Mouse (Mus musculus) bone marrow, adult 2 months (tissue): ENCODE measurements around the gene Def8. TPM values are rescaled to one million over a fixed set of nuclear protein-coding genes. Genes with fewer than 3 reads are reported as not detected.
A peak's percentile ranks its signal among the peaks of the same experiment; 100 is the strongest.

Experiments
- H3K27ac ChIP-seq: fragments of 200-500 bp; 2 replicates; pipeline ENCODE4 v1.5.1; 2012; ENCODE audit warnings: low read depth, mild to moderate bottlenecking, control low read depth, inconsistent platforms, low read length; ENCODE audit not compliant: control insufficient read depth, poor library complexity, insufficient read depth
- H3K4me1 ChIP-seq: fragments of 200-500 bp; 2 replicates; pipeline ENCODE4 v1.6.1; 2011; ENCODE audit warnings: low read length; ENCODE audit not compliant: control insufficient read depth, insufficient read depth
- H3K4me3 ChIP-seq: fragments of 200-500 bp; replicated peaks from 2 replicates; pipeline ENCODE3; 2011; ENCODE audit warnings: mild to moderate bottlenecking, low read depth, low read length, control low read depth; ENCODE audit not compliant: control insufficient read depth
- CTCF ChIP-seq: fragments of 200-500 bp; IDR thresholded peaks from 2 replicates; pipeline ENCODE4 v1.5.1; 2011; ENCODE audit warnings: low read length, control low read depth; ENCODE audit not compliant: control insufficient read depth, insufficient read depth
- POLR2A ChIP-seq: fragments of 200-500 bp; IDR thresholded peaks from 2 replicates; pipeline ENCODE4 v1.6.1; 2011; ENCODE audit warnings: low read depth, mild to moderate bottlenecking, control low read depth, low read length, borderline replicate concordance; ENCODE audit not compliant: control insufficient read depth
- WGBS: fragments of 180-500 bp; shearing (Covaris S2); methylation state at CpG from one replicate; pipeline ENCODE4 v1.1.7; 2018; 5-methylcytosine and 5-hydroxymethylcytosine counted together
- polyA plus RNA-seq: library from polyadenylated mRNA; stranded (reverse); fragments of >200 nt; gene quantifications from 2 replicates; pipeline ENCODE4 v1.2.4, GENCODE M21; 2011; ENCODE audit warnings: low replicate concordance; ENCODE audit not compliant: missing spikeins, insufficient read depth, insufficient read length

Def8 gene
- polyA plus RNA-seq, 1 experiment, result 16.7 TPM

DNA sequence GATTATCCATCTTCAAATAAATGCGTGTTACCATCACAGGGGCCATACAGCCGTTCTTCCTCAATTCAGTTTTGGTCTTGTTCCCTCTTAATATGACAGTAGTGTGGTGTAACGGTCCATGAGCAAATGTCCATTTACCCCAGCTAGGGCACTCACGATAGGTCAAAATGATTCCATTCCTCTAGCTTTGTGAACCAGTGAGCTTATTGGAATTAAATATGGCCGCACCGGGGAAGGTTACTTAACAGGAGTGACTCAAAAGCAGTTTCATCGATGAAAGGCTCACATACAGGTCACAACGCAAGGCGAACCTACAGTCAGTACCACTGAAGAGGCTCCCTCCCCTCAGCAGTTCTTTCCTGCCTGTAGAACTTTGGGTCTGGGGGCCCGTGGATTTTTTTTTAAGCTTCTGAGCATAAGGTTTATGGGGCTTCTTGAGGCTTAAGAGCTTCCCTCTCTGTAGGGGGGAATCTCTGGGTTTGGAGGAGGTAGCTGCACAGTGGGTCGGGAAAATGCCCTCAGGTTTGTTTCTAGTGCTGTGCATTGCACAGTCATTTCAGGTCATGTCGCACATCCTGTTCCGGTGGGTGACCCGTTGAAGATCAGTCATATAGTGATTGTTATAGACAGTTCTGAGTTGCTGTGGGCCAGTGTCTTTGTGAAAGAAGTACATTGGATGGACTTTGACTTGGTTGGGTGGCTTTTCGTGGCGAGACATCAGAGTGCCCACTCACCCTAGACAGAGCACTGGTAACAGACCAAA, 55.3 kb downstream of the Def8 start:
- TF ChIP-seq CTCF (no peak), POLR2A (no peak)
- peak overlapping the region; percentile 86 for H3K27ac ChIP-seq
- H3K4me3 ChIP-seq, result peak overlapping the region; percentile 84
- WGBS, result 23% methylated on average over 16 of the region's 16 CpGs
- no peaks in the 10 kb centered on the region; the same call in 1 of the 2 replicates for H3K4me1 ChIP-seq

GRCm38 (mm10) chr8:123482627-123483026, 59.3 kb downstream of the Def8 start:
- Histone ChIP-seq H3K27ac (no peak overlapping the region), H3K4me1 (no peaks in the 10 kb centered on the region; the same call in 1 of the 2 replicates), H3K4me3 (no peak overlapping the region)
- TF ChIP-seq CTCF (peak; percentile 33; the same call in 1 of the 2 replicates), POLR2A (no peak)
- 93% methylated on average over 7 of the region's 7 CpGs for WGBS

DNA sequence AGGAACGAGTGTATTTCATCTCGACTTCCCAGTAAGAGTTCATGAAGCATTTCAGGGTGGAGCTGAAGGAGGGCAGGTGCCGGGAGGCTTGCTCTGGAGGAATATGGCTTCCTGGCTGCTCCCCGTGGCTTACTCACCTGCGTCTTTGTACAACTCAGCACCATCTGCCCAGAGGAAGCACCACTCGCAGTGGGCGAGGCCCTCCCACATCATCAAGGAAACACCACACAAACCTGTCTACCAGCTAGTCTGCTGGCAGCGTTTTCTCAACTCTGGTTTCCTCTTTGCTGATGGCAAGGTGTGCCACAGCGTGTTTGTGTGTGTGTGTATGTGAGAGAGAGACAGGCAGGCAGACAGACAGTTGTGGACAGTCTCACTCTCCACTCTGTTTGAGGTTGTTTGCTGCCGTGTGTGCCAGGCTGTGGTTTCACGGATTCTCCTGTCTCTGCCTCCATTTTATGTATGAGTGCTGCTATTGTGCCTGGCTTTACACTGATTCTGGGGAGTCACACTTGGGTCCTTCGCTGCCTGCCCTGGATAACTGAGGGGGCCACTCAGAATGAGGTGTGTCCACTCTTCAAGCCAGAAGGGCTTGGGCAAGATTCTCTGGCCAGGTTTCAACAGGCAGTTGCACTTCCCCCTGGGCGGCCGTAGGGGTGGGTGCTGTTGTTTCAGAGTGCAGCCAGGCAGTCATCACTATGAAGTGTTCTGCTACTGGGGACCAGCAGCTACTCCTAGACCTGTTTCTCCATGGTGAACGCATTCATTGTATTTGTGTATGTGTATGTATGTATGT, 68.2 kb downstream of the Def8 start:
- peaks cover 2% of the 10 kb centered on the region; the same call in 1 of the 2 replicates for H3K4me1 ChIP-seq
- no peak for TF ChIP-seq POLR2A
- no peak for TF ChIP-seq CTCF
- H3K4me3 ChIP-seq, result no peak overlapping the region
- WGBS, result 65% methylated on average over 15 of the region's 15 CpGs
- peak overlapping the region; percentile 66 for H3K27ac ChIP-seq

DNA sequence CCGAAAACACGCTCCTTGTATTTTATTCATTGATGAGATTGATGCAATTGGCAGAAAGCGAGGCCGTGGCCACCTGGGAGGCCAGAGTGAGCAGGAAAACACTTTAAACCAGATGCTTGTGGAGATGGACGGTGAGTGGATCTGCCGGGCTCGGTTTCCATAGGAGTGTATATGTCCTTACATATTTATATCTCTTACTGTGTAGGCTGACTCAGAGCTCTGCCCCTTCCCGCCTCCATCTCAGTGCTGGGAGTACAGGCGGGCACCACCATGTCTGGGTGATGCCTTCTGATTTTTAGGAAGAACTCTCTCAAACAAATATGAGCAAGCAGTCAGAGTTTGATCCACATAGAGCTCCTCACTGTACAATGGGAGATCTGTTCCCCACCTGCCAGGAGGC, 69.6 kb downstream of the Def8 start:
- Histone ChIP-seq H3K4me3 (no peak overlapping the region), H3K4me1 (peaks cover 2% of the 10 kb centered on the region; the same call in 1 of the 2 replicates), H3K27ac (no peak overlapping the region)
- TF ChIP-seq CTCF (no peak), POLR2A (no peak)
- 93% methylated on average over 9 of the region's 9 CpGs for WGBS

- H3K4me1 ChIP-seq, result no peaks in the 10 kb centered on the region
- no peak overlapping the region for H3K4me3 ChIP-seq
- no peak overlapping the region for H3K27ac ChIP-seq
- TF ChIP-seq POLR2A (no peak), CTCF (no peak)
- 85% methylated on average over 4 of the region's 4 CpGs for WGBS
Measured at GRCm38 (mm10) chr8:123497699-123498098, 74.4 kb downstream of the Def8 start.

DNA sequence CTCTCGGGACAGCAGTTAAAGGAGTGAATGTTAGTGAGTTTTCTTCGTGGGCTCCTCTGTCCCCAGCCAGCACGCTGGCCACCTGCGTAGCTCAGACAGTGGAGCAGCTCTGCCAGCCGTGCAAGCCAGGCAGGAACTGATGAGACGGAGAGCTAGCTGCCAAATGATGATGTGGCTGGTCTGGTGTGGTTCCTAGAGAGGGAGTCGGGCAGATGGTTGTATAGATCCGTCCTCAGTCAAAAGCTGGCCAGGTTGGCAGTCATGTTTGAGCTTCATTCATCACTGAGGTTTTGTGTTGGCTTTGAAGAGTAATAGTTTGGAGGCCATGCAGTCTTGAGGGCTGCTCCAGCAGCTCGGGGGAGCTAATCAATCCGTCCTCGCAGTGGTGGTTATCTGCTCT, 75.6 kb downstream of the Def8 start:
- no peak overlapping the region for H3K4me3 ChIP-seq
- H3K27ac ChIP-seq, result no peak overlapping the region
- TF ChIP-seq CTCF, result no peak
- TF ChIP-seq POLR2A, result no peak
- no peaks in the 10 kb centered on the region for H3K4me1 ChIP-seq
- WGBS, result 84% methylated on average over 11 of the region's 11 CpGs

DNA sequence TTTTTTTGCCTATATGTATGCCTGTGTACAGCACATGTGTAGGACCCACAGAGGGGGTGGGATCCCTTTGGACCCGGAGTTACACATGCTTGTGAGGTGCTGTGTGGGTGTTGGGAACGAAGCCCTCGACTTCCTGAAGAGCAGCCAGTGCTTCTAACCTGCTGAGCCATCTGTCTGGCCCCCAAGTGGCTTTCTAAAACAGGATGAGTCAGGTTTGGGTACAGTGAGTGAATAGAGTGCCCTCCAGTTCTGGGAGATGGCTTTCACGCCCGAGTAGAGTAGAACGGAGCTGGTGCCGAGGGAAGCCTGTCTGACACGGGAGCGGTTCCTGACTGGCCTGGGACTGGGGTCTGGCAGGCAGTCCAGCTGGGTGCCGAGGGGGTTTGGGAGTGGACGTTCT, 76.2 kb downstream of the Def8 start:
- H3K27ac ChIP-seq, result no peak overlapping the region
- 91% methylated on average over 11 of the region's 11 CpGs for WGBS
- no peak for TF ChIP-seq CTCF
- no peak for TF ChIP-seq POLR2A
- no peak overlapping the region for H3K4me3 ChIP-seq
- no peaks in the 10 kb centered on the region for H3K4me1 ChIP-seq

GRCm38 (mm10) chr8:123502192-123502591, 78.9 kb downstream of the Def8 start:
- H3K27ac ChIP-seq, result no peak overlapping the region
- WGBS, result 93% methylated on average over 5 of the region's 5 CpGs
- no peak for TF ChIP-seq POLR2A
- TF ChIP-seq CTCF, result no peak

More at GRCm38 (mm10) chr8:123502192-123502591, 78.9 kb downstream of the Def8 start:
- Histone ChIP-seq H3K4me1 (no peaks in the 10 kb centered on the region), H3K4me3 (no peak overlapping the region)
